8 mouse cellular contexts compared by ENCODE assay signal in genomic region chr19:48204476-48204875, GRCm38 (mm10). TPM values are rescaled to one million over a fixed set of nuclear protein-coding genes. Genes with fewer than 3 reads are reported as not detected.
DNase-seq lines count a peak whose midpoint lies in the region; ATAC-seq lines count a peak whose summit lies in the region.

No protein-coding gene starts in this region.

- H3K27me3 ChIP-seq in lung, embryonic 15.5 days: peaks cover 67% of the 10 kb centered on the region
- H3K27me3 ChIP-seq in intestine, embryonic 14.5 days (replicated peaks; ENCODE audit: control insufficient read depth, insufficient read depth, low read length): peaks cover 52% of the 10 kb centered on the region
- H3K27me3 ChIP-seq in neural tube, embryonic 14.5 days (ENCODE audit: control insufficient read depth, insufficient read depth, low read length): peaks cover 2% of the 10 kb centered on the region; the same call in 1 of the 2 replicates

- H3K9ac ChIP-seq in lung, embryonic 15.5 days: no peak overlapping the region
- no peak overlapping the region for H3K9ac ChIP-seq in intestine, embryonic 14.5 days (ENCODE audit: low read length)
- peak overlapping the region; percentile 80 for H3K9ac ChIP-seq in neural tube, embryonic 14.5 days (replicated peaks; ENCODE audit: low read depth, low read length)

- WGBS in lung, embryonic 15.5 days: 2% methylated on average over 8 of the region's 8 CpGs
- under 1% methylated on average over 8 of the region's 8 CpGs for WGBS in intestine, embryonic 14.5 days
- WGBS in neural tube, embryonic 14.5 days: under 1% methylated on average over 8 of the region's 8 CpGs

- ATAC-seq in lung, embryonic 15.5 days (ENCODE audit: borderline replicate concordance, extremely low read depth, low FRiP score, low TSS enrichment): no peak
- no peak for ATAC-seq in intestine, embryonic 14.5 days (replicated peaks; ENCODE audit: low FRiP score, low TSS enrichment, low read depth)
- no peak for ATAC-seq in neural tube, embryonic 14.5 days (ENCODE audit: low read depth)

- H3K36me3 ChIP-seq in lung, embryonic 15.5 days: no peaks in the 10 kb centered on the region
- no peaks in the 10 kb centered on the region for H3K36me3 ChIP-seq in intestine, embryonic 14.5 days (ENCODE audit: control insufficient read depth, insufficient read depth, low read length)
- H3K36me3 ChIP-seq in neural tube, embryonic 14.5 days (ENCODE audit: control insufficient read depth, insufficient read depth, low read length): no peaks in the 10 kb centered on the region

- H3K4me3 ChIP-seq in lung, embryonic 15.5 days: peak overlapping the region; percentile 43
- H3K4me3 ChIP-seq in intestine, embryonic 14.5 days (ENCODE audit: low read depth, low read length): peak overlapping the region; percentile 48
- H3K4me3 ChIP-seq in neural tube, embryonic 14.5 days (ENCODE audit: low read depth, low read length): peak overlapping the region; percentile 65

- H3K4me1 ChIP-seq in lung, embryonic 15.5 days: peaks cover 21% of the 10 kb centered on the region; the same call in 1 of the 2 replicates
- peaks cover 4% of the 10 kb centered on the region; the same call in 1 of the 2 replicates for H3K4me1 ChIP-seq in intestine, embryonic 14.5 days (replicated peaks; ENCODE audit: control insufficient read depth, insufficient read depth, low read length)
- H3K4me1 ChIP-seq in neural tube, embryonic 14.5 days (ENCODE audit: control insufficient read depth, insufficient read depth, low read length): peaks cover 3% of the 10 kb centered on the region; the same call in 1 of the 2 replicates

- no peaks in the 10 kb centered on the region for H3K9me3 ChIP-seq in lung, embryonic 15.5 days
- 0 out of 2 replicates have a peak, but pooled peaks cover 3% of the 10 kb centered on the region for H3K9me3 ChIP-seq in intestine, embryonic 14.5 days (ENCODE audit: control insufficient read depth, low read length)
- H3K9me3 ChIP-seq in neural tube, embryonic 14.5 days (ENCODE audit: control insufficient read depth, low read length): no peaks in the 10 kb centered on the region

- no peak overlapping the region for H3K27ac ChIP-seq in lung, embryonic 15.5 days
- no peak overlapping the region for H3K27ac ChIP-seq in intestine, embryonic 14.5 days (ENCODE audit: low read depth)
- no peak overlapping the region for H3K27ac ChIP-seq in neural tube, embryonic 14.5 days (ENCODE audit: low read depth, low read length)

- peak overlapping the region; percentile 91 for H3K4me2 ChIP-seq in lung, embryonic 15.5 days
- peak overlapping the region; percentile 95 for H3K4me2 ChIP-seq in intestine, embryonic 14.5 days (ENCODE audit: low read length)
- H3K4me2 ChIP-seq in neural tube, embryonic 14.5 days (ENCODE audit: low read depth, low read length): peak overlapping the region; percentile 95

- DNase-seq in frontal cortex, postnatal 10 days (ENCODE audit: low spot score in 2 of 2): peak; percentile 12 to 20
- no peak for DNase-seq in frontal cortex, postnatal 36 days (ENCODE audit: low spot score in 2 of 2)
- DNase-seq in lung, postnatal 10 days: no peak
- DNase-seq in intestine, embryonic 14.5 days (ENCODE audit: low spot score): no peak
- DNase-seq in urinary bladder, adult 2 months (ENCODE audit: low spot score): no peak
- no peak for DNase-seq in lung, postnatal 4 days

RNA-seq across cellular contexts. Expression of gene Sorcs3, which starts 1.3 kb away (rescaled TPM):
- 0.25 and 0.29 TPM in 2 replicates for polyA plus RNA-seq in lung, embryonic 15.5 days (2015; fragmentation: Nextera tagmentation; extraction: Ambion mirVana)
- 0.40 and 0.58 TPM in 2 replicates for polyA plus RNA-seq in intestine, embryonic 14.5 days (2014; fragmentation: Nextera tagmentation; extraction: Ambion mirVana)
- 18.2 and 18.3 TPM in 2 replicates for polyA plus RNA-seq in neural tube, embryonic 14.5 days (2014; fragmentation: Nextera tagmentation; extraction: Ambion mirVana)
- polyA plus RNA-seq in urinary bladder, adult 2 months (2012; rRNA removed): not detected in 2 replicates

Comparison
In these comparisons a context has a peak if more than half of its experiments do, and no peak if none do; other contexts are left out.
1. DNase-seq: peak in frontal cortex, postnatal 10 days (2 of 2); none in frontal cortex, postnatal 36 days (0 of 2), lung, postnatal 10 days (single experiment), intestine, embryonic 14.5 days (single experiment), urinary bladder, adult 2 months (single experiment) and lung, postnatal 4 days (0 of 2).
2. RNA of gene Sorcs3, which starts 1.3 kb away (polyA plus RNA-seq): 18.2 to 18.3 TPM in neural tube, embryonic 14.5 days; 0.40 to 0.58 TPM in intestine, embryonic 14.5 days, 0.25 to 0.29 TPM in lung, embryonic 15.5 days and not detected in urinary bladder, adult 2 months; every median in the first group is over 10 times any median in the second.
3. Peak in every context shown above with its lines, with median percentiles within 50 percentile points of each other: H3K4me2 ChIP-seq and H3K4me3 ChIP-seq.